Mouse (Mus musculus) liver, adult (tissue): Measurements from ENCODE around the gene Hoxd4.

Experiments used
- GATA4 ChIP-seq: IDR thresholded peaks from 2 replicates; pipeline ENCODE4 v1.6.1; 2014; ENCODE audit warnings: mild to moderate bottlenecking, low read length; ENCODE audit not compliant: insufficient replicate concordance

The Hoxd4 gene

GRCm38 (mm10) chr2:74734996-74735811 is 23.5 kb downstream of the Hoxd4 start:
- TF ChIP-seq GATA4 = no peak

- TF ChIP-seq GATA4 = no peak
Observed at GRCm38 (mm10) chr2:74735851-74736687, 24.3 kb downstream of the Hoxd4 start.

GRCm38 (mm10) chr2:74736688-74737577 is 25.2 kb downstream of the Hoxd4 start:
- no peak for TF ChIP-seq GATA4

GRCm38 (mm10) chr2:74737578-74738070 is 25.9 kb downstream of the Hoxd4 start:
- TF ChIP-seq GATA4 = no peak

GRCm38 (mm10) chr2:74738623-74739475 is 27.1 kb downstream of the Hoxd4 start:
- TF ChIP-seq GATA4 = no peak

- TF ChIP-seq GATA4 = no peak
Observed at GRCm38 (mm10) chr2:74739476-74739800, 27.7 kb downstream of the Hoxd4 start.

DNA sequence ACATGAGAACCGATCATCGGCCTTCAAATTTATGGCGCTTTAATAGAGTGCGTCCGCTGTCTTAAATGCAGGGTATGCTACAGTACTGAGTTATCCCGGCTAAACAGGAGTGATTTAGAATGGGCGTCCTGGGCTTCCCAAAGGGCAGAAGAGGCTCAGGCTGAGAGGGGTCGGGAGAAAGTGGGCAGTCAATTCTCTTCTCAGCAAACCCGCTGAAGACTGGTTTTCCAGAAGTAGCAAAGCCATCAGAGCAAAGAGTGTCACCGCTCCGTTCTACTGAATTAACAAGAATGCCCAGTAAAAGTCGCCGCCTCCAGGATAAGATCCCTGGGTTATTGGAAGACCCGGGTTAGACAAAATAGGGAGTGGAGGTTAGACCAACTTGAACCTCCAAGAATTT is 28.1 kb downstream of the Hoxd4 start:
- no peak for TF ChIP-seq GATA4

- TF ChIP-seq GATA4 = no peak
Observed at GRCm38 (mm10) chr2:74740311-74741091, 28.8 kb downstream of the Hoxd4 start.

- TF ChIP-seq GATA4 = no peak
Observed at GRCm38 (mm10) chr2:74741252-74741978, 29.7 kb downstream of the Hoxd4 start.

- no peak for TF ChIP-seq GATA4
Observed at GRCm38 (mm10) chr2:74741979-74742277, 30.2 kb downstream of the Hoxd4 start.

- TF ChIP-seq GATA4 = no peak
Observed at GRCm38 (mm10) chr2:74745540-74746297, 34.0 kb downstream of the Hoxd4 start.

- TF ChIP-seq GATA4 = no peak
Observed at GRCm38 (mm10) chr2:74746298-74746921, 34.7 kb downstream of the Hoxd4 start.
